Mouse (Mus musculus) inflammation-experienced regulatory T-cells, adult 6 months (primary cell): ENCODE data around the gene Tmem81. TPM values are rescaled to one million over a fixed set of nuclear protein-coding genes. Genes with fewer than 3 reads are reported as not detected.

Experiments
- polyA plus RNA-seq, 3 experiments: library from polyadenylated mRNA; unstranded; fragments of 100-300 nt; shearing (Covaris generic); gene quantifications; one replicate each; pipeline ENCODE4 v1.2.1; 2017

Tmem81 gene
- polyA plus RNA-seq, 3 experiments from 2014 or later = 3.9 to 6.3 (median 6.0) TPM

Other genes starting within 250 kb of the Tmem81 start
- not detected for gene Klhdc8a, start 207.6 kb upstream of the Tmem81 start, polyA plus RNA-seq
- gene Nuak2, start 190.1 kb upstream of the Tmem81 start, polyA plus RNA-seq = 1 to 10 TPM; 2.2 to 3.0 (median 2.6) TPM
- gene Tmcc2, start 114.9 kb upstream of the Tmem81 start, polyA plus RNA-seq = 1 to 10 TPM in 2 of 3 experiments, under 1 TPM in 1; 0.39 to 1.2 (median 1.2) TPM
- gene Dstyk, start 88.7 kb upstream of the Tmem81 start, polyA plus RNA-seq = 1 to 10 TPM; 1.7 to 9.0 (median 5.9) TPM
- gene Rbbp5, start 28.9 kb upstream of the Tmem81 start, polyA plus RNA-seq = 10 to 100 TPM; 29.5 to 33.6 (median 31.0) TPM
- gene Cntn2, start 37.0 kb downstream of the Tmem81 start, polyA plus RNA-seq = not detected
- not detected for gene Nfasc, start 235.6 kb downstream of the Tmem81 start, polyA plus RNA-seq